Mouse (Mus musculus) B cell, adult 2 months (primary cell): ENCODE measurements at regions not wholly inside any gene's neighbourhood (a gene's known extent, or its start where the extent isn't known, plus 50 kb on each side); places are given as distances from the start of the nearest gene placed in this dataset.

ENCODE experiments used
- DNase-seq, 2 experiments: peaks; one replicate each; pipeline ENCODE4 v3.0.0; 2022

GRCm38 (mm10) chr13:119143351-119143750 lies 285.1 kb upstream of the Paip1 start:
- DNase-seq, result no peak

DNA sequence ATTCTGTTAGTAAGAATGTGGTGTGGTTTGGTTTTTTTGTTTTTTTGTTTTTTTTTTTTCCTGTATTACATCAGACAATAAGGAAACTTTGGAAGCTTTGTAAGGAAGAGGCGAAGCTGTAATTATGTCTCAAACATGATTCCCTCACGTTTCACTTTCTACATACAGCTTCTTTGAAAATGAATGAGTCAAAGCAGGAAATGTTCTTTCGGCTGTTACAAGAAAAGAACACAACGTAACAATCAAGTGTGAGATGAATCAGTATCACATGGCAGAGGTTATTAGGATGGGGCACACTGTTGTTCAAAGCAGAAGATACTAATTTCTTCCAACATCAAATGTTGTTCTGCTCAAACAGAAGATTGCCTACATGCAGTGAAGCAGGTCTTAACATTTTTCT lies 282.7 kb upstream of the Paip1 start:
- DNase-seq, result no peak

- no peak for DNase-seq
Measured at GRCm38 (mm10) chr13:119147701-119148100, 280.7 kb upstream of the Paip1 start.

GRCm38 (mm10) chr13:119149141-119149540 lies 279.3 kb upstream of the Paip1 start:
- DNase-seq, result no peak

- DNase-seq, result no peak
Measured at GRCm38 (mm10) chr13:119150847-119151548, 277.4 kb upstream of the Paip1 start.

GRCm38 (mm10) chr13:119177753-119178152 lies 250.6 kb upstream of the Paip1 start:
- DNase-seq, result no peak

DNA sequence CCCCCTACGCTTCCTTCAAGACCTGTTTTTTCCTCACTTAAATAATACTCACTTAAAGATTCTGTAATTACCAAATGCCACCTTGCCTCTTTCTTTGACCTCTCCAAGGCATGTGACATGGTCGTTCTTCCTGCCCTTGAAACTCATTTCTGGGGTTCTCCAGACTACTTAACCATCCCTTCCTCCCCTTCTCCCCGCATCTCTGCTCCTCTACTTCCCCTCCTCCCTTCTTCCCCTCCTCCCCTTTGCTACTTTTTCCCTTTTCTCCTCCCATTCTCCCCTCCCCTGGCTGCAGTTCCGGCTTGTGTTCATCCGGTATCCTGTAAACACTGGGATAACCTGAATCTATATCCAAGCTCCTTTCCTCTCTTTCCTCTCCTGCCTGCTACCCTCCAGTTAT lies 250.2 kb upstream of the Paip1 start:
- DNase-seq, result no peak

GRCm38 (mm10) chr13:119179157-119179920 lies 249.1 kb upstream of the Paip1 start:
- DNase-seq, result no peak

DNA sequence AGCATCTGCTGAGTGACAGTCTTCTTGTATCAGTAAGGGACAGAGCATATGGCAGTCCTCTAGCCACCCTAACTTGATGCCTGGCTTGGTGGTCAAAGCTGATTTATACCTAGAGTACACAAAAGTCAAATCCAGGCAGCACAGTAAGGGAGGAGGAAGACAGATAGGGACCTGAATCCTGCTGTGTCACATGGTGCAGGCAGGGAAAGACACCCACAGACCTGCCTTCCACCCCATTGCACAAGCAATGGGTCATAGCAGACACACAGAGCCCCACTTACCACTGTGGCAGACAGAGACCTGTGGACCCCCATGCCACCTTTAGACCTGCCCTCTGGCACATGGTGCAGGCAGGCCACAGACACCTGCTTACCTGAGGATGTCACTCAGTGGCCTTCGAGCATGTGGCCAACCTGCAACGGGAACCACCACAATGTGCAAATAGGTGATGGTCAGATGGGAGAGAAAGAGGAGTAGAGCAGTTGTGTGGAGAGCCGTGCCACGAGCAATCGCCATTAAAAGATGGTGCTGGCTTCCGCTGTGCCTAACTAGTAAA lies 244.0 kb upstream of the Paip1 start:
- no peak for DNase-seq

DNA sequence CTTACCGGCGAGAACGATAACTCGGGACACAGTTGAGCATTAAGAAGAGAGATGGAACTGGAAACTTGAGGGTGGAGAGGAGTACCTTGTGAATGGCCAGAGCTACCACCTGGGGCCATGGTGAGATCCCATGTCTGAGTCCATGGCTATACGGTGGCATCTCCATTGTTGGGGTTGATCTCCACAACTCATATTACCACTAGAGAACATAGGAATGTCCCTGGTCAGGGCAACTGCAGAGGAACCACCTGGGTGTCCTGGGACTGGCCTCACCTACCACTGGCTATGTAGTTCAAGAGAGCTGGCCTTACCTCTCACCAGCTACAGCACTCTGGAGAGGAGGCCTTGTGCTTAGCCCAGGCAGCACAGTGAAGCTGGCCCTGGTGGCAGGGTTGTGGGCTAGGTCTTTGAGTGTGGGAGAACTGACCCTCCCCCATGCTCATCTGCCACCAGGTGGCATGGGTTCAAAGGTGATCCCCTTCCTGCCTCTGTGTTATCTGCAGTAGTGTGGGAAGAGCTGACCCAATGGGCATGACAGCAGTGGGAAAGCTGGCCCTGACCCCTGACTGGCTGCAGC lies 242.7 kb upstream of the Paip1 start:
- DNase-seq, result no peak

DNA sequence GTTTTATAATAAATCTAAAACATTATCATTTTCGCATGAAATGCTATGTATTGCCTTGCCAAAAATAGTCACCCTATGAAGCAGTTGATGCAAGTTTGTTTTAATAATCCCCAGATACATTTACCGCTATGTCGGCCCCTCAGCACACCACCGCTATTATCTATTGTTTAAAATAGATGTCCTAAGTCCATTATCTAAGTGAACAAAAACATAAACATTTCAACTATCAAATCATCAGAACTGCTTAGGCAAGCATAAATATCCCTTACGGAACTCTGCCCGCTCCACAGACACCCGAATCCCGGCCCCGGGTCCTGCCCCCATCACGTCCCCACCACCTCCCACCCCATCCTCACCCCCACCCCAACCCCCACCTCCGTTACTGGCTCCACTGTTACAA lies 196.8 kb upstream of the Paip1 start:
- no peak for DNase-seq

DNA sequence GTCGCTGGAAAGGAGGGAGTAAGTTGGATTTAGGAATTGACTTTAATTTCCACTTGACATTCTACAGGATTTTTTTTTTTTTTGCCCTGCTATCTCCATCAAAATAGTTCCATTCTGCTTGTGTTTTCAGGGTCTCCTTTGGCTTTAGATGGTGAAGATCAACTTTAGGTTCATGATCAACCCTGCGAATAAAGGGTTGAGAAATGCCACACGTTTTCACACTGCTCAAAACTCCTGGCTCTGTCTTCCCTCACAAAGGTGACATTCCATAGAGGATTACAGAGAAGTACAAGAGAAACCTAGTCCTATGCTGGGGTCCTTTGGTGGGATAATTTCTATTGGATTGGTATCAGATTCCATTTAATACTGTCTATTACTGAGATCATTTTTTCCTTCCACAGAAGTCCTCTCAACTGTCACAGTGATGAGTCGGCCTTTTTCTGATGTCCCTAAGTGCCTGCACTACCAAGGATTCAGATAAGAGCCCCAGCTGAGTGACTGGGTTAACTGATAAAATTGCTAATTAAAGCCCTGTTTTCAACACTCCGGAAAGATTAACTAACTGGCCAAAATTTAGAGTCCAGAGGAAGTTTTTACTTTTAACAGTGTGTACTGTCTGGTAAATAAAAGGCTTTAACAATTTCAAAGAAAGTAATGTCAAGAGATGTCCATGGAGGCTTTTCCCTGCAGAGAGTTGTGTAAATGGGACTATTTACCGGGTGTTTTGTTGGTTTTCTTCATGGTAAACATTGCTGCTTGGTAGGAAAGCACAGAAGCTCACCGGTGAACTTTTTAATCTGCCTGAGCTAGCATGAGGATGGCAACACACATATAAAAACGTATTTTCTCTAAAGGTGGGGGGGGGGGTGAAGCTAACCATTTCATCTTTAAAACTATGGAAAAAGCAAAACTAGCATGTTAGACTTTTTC lies 196.0 kb upstream of the Paip1 start:
- DNase-seq, result no peak

- no peak for DNase-seq
Measured at GRCm38 (mm10) chr13:119233030-119233385, 195.4 kb upstream of the Paip1 start.

DNA sequence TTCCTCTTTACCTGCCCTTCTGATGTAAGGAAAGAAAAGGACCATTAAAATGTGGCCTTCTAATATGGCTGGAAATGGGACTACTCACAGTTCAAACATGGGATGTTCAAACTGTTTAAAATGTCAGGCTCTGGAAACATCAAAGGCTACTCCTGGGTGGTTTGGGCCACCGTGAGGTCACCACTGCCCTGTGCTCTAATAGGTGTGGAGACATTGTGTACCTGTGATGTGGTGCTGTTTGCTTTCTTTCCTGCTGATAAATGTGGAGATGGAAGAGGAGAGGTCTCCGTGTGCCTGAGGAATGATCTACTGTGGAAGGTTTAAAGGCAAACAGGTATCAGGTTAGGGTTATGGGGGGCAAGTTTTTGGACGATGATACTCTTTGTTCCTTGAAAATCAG lies 194.5 kb upstream of the Paip1 start:
- no peak for DNase-seq

GRCm38 (mm10) chr13:119242358-119242757 lies 186.0 kb upstream of the Paip1 start:
- DNase-seq, result no peak

DNA sequence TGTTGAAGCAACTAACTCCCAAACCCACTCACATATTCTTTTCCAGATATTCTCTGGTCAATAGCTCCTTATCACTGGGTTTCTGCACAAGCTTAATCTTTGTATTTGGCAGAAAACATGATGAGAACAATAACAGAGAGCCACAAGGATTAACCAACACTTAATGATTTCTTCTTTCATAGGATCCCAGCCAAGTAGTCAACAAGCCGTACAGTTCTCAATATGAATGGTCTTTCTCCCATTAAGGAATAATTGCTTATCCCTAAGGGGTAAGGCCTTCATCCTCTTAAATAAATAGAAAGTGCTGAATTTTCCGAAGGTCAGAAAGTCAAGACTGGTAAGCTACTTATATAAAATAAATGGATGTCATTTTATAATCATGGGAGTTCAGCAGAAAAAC lies 181.3 kb upstream of the Paip1 start:
- DNase-seq, result no peak

DNA sequence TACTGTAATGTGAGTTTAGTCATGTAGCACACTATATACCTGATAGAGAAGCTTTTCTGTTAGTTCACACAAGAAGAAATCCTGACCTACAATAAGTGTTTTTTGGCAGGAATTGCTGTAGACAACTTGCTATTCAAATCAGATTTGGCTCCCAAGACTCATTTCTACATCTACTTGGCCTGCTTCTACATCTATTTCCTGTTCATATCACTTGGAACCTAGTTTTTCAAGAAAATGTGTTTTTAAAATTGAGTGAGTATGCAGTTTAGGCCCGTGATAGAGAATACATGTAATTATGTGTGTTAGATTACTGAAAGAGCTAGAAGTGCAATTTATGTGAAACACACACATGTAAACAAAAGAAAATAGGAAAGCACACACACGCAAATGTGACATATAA lies 176.4 kb upstream of the Paip1 start:
- no peak for DNase-seq

DNA sequence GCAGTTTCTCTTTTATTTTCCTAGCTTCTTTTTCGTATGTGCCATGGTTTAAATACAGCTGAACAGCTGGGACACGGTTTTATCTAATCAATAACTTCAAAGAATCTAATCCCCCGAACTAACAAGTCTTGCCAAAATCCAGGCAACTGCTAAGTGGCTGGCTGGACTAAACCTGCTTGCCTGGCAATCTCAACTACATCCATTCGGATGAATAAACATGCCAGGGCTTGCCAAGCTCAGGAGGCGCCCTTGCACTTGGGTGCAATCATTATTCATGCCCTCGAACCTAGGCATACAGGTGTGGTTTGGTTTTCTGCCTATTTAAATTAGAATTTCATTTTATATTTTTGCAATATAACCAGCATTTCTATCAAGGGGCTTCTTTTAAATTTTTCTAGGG lies 172.1 kb upstream of the Paip1 start:
- DNase-seq, result no peak

DNA sequence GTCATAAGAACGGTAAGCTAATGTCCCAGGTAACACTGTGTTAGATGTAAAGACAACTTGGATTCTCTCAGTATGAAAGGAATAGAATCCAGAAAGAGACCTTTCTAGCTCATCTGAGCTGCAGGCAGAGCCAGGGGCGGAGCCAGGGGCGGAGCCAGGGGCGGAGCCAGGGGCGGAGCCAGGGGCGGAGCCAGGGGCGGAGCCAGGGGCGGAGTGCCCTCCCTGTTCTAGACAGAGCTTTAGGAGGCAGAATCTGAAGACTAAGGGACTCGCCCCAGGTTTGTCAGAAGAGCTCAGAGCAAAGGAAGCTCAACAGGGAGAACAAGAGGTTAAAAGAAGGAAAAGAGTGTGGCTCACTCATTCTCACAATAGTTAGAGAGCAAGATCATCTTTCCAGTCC lies 169.9 kb upstream of the Paip1 start:
- no peak for DNase-seq

GRCm38 (mm10) chr13:119263561-119263960 lies 164.8 kb upstream of the Paip1 start:
- no peak for DNase-seq

DNA sequence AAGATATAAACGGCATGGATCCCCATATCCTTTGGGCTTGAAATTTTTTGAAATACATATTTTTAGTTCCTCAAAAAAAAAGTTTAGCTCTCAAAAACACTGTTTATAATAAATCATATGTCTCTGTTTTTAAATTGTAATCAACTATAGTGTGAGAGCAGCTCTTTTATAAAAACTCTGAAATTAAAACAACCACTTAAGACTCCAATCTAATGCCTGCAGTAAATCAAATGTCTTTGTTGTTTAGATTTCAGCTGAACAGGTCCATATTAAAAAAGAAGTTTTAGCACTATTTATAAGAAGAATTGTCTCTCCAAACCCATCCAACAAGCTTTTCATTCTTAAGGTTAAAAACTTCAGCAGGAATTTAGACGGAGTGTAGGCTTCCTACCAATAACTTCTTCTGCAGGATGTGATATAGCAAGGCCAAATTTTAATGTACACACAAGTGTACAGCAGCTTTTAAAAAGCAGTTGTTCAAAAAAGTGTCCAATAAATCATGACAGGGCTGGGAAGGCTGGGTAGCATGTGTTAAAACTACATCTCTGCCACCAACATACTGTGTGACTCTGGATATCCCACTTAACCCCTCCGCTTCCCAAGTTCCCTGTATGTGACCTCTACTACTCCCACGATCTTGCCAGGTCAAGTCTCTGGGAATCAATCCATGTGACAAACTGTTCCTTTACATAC lies 160.6 kb upstream of the Paip1 start:
- no peak for DNase-seq

DNA sequence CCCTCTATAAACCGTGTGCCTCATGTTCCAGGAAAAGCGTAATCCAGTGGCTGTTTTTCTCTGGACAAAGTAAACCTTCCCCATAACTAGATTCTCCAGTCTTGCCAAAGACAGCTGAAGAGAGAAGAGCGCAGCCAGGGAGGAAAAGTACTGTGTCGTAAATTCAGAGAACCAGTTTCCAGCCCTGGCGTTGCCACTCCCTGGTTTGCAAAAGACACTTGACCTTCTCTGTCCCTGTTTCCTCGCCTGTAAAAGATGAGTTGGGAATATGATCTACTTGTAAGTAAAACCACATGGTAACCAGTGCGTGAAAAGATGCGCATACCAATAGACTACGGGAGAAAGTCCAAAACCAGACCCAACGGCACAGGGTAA lies 160.1 kb upstream of the Paip1 start:
- DNase-seq, result no peak
